Mouse (Mus musculus): ENCODE measurements around the gene Gm26897.

Gm26897 gene

GRCm38 (mm10) chr5:111733851-111734250 is at the start of gene Gm26897:
Gm26897 (plus strand) TSS chr5:111733924.
- no peak for DNase-seq (ENCODE audit: low spot score in 2 of 2)

- no peak for DNase-seq (ENCODE audit: low spot score in 2 of 2)
These were observed 46.4 kb upstream of the Gm26897 start for GRCm38 (mm10) chr5:111687370-111687769.

GRCm38 (mm10) chr5:111688584-111688983 is 45.1 kb upstream of the Gm26897 start:
- no peak for DNase-seq (ENCODE audit: low spot score in 2 of 2)

- no peak for DNase-seq (ENCODE audit: low spot score in 2 of 2)
These were observed 35.7 kb upstream of the Gm26897 start for GRCm38 (mm10) chr5:111697996-111698395.

- DNase-seq (ENCODE audit: low spot score in 2 of 2), result no peak
These were observed 33.9 kb upstream of the Gm26897 start for GRCm38 (mm10) chr5:111699711-111700303.

- DNase-seq (ENCODE audit: low spot score in 2 of 2), result no peak
These were observed 31.9 kb upstream of the Gm26897 start for GRCm38 (mm10) chr5:111701634-111702329.

GRCm38 (mm10) chr5:111703586-111703985 is 30.1 kb upstream of the Gm26897 start:
- no peak for DNase-seq (ENCODE audit: low spot score in 2 of 2)

- DNase-seq (ENCODE audit: low spot score in 2 of 2), result no peak
These were observed 29.4 kb upstream of the Gm26897 start for GRCm38 (mm10) chr5:111704326-111704725.

GRCm38 (mm10) chr5:111709195-111709901 is 24.4 kb upstream of the Gm26897 start:
- no peak for DNase-seq (ENCODE audit: low spot score in 2 of 2)

GRCm38 (mm10) chr5:111719018-111719417 is 14.7 kb upstream of the Gm26897 start:
- no peak for DNase-seq (ENCODE audit: low spot score in 2 of 2)

- DNase-seq (ENCODE audit: low spot score in 2 of 2), result peak in 1 of 2 experiments; percentile 68
These were observed 13.0 kb upstream of the Gm26897 start for GRCm38 (mm10) chr5:111720726-111721125.

GRCm38 (mm10) chr5:111724713-111725112 is 9.0 kb upstream of the Gm26897 start:
- peak in 1 of 2 experiments; percentile 65 for DNase-seq (ENCODE audit: low spot score in 2 of 2)

- DNase-seq (ENCODE audit: low spot score in 2 of 2), result no peak
These were observed 8.4 kb upstream of the Gm26897 start for GRCm38 (mm10) chr5:111725195-111725920.

GRCm38 (mm10) chr5:111728411-111728810 is 5.3 kb upstream of the Gm26897 start:
- no peak for DNase-seq (ENCODE audit: low spot score in 2 of 2)

- no peak for DNase-seq (ENCODE audit: low spot score in 2 of 2)
These were observed 3.1 kb upstream of the Gm26897 start for GRCm38 (mm10) chr5:111730560-111731167.

- no peak for DNase-seq (ENCODE audit: low spot score in 2 of 2)
These were observed 1.5 kb upstream of the Gm26897 start for GRCm38 (mm10) chr5:111732194-111732593.

- no peak for DNase-seq (ENCODE audit: low spot score in 2 of 2)
These were observed 5.8 kb downstream of the Gm26897 start for GRCm38 (mm10) chr5:111739480-111739879.

GRCm38 (mm10) chr5:111740384-111741275 is 6.9 kb downstream of the Gm26897 start:
- no peak for DNase-seq (ENCODE audit: low spot score in 2 of 2)

GRCm38 (mm10) chr5:111741352-111741751 is 7.6 kb downstream of the Gm26897 start:
- DNase-seq (ENCODE audit: low spot score in 2 of 2), result no peak

GRCm38 (mm10) chr5:111742290-111742898 is 8.7 kb downstream of the Gm26897 start:
- no peak for DNase-seq (ENCODE audit: low spot score in 2 of 2)
